Mouse (Mus musculus): ENCODE results near the gene Ephb1.

The Ephb1 gene

GRCm38 (mm10) chr9:102354561-102354973 is at the start of gene Ephb1:
Gene Ephb1 (minus strand): TSS chr9:102354693.
- DNase-seq (ENCODE audit: low read depth), result peak; percentile 78

- DNase-seq (ENCODE audit: low read depth), result peak; percentile 15
These were observed 48.9 kb upstream of the Ephb1 start for GRCm38 (mm10) chr9:102403086-102404021.

GRCm38 (mm10) chr9:102402671-102403070 is 48.2 kb upstream of the Ephb1 start:
- no peak for DNase-seq (ENCODE audit: low read depth)

GRCm38 (mm10) chr9:102388266-102388665 is 33.8 kb upstream of the Ephb1 start:
- no peak for DNase-seq (ENCODE audit: low read depth)

- no peak for DNase-seq (ENCODE audit: low read depth)
These were observed 32.3 kb upstream of the Ephb1 start for GRCm38 (mm10) chr9:102386816-102387215.

GRCm38 (mm10) chr9:102380235-102380634 is 25.7 kb upstream of the Ephb1 start:
- no peak for DNase-seq (ENCODE audit: low read depth)

- no peak for DNase-seq (ENCODE audit: low read depth)
These were observed 20.2 kb upstream of the Ephb1 start for GRCm38 (mm10) chr9:102374661-102375060.

- no peak for DNase-seq (ENCODE audit: low read depth)
These were observed 19.4 kb upstream of the Ephb1 start for GRCm38 (mm10) chr9:102373886-102374285.

- DNase-seq (ENCODE audit: low read depth), result no peak
These were observed 17.4 kb upstream of the Ephb1 start for GRCm38 (mm10) chr9:102371936-102372335.

- DNase-seq (ENCODE audit: low read depth), result no peak
These were observed 16.7 kb upstream of the Ephb1 start for GRCm38 (mm10) chr9:102371036-102371770.

- no peak for DNase-seq (ENCODE audit: low read depth)
These were observed 15.6 kb upstream of the Ephb1 start for GRCm38 (mm10) chr9:102370141-102370540.

- no peak for DNase-seq (ENCODE audit: low read depth)
These were observed 14.6 kb upstream of the Ephb1 start for GRCm38 (mm10) chr9:102369141-102369540.

GRCm38 (mm10) chr9:102367796-102368195 is 13.3 kb upstream of the Ephb1 start:
- DNase-seq (ENCODE audit: low read depth), result no peak

- no peak for DNase-seq (ENCODE audit: low read depth)
These were observed 11.0 kb upstream of the Ephb1 start for GRCm38 (mm10) chr9:102365536-102365935.

GRCm38 (mm10) chr9:102359311-102359710 is 4.8 kb upstream of the Ephb1 start:
- no peak for DNase-seq (ENCODE audit: low read depth)

GRCm38 (mm10) chr9:102358711-102359110 is 4.2 kb upstream of the Ephb1 start:
- DNase-seq (ENCODE audit: low read depth), result no peak

GRCm38 (mm10) chr9:102358011-102358410 is 3.5 kb upstream of the Ephb1 start:
- no peak for DNase-seq (ENCODE audit: low read depth)

- DNase-seq (ENCODE audit: low read depth), result no peak
These were observed 2.0 kb upstream of the Ephb1 start for GRCm38 (mm10) chr9:102356516-102356915.

- no peak for DNase-seq (ENCODE audit: low read depth)
These were observed 1.2 kb upstream of the Ephb1 start for GRCm38 (mm10) chr9:102355726-102356125.

- DNase-seq (ENCODE audit: low read depth), result no peak
These were observed 629 bp downstream of the Ephb1 start for GRCm38 (mm10) chr9:102353636-102354491.

- no peak for DNase-seq (ENCODE audit: low read depth)
These were observed 1.3 kb downstream of the Ephb1 start for GRCm38 (mm10) chr9:102353056-102353635.

Data from NIH3T3 (cell line).